Mouse (Mus musculus) gastrocnemius, adult 2 months (tissue): ENCODE data around the gene Tnfrsf25. TPM values are rescaled to one million over a fixed set of nuclear protein-coding genes. Genes with fewer than 3 reads are reported as not detected.

Experiments
- DNase-seq: peaks from one replicate; pipeline ENCODE4 v3.0.0; 2022
- H3K27ac ChIP-seq: fragments of 200-600 bp; 2 replicates; pipeline ENCODE4 v1.8.1; 2022; ENCODE audit warnings: mild to moderate bottlenecking
- H3K4me3 ChIP-seq: fragments of 200-600 bp; 2 replicates; pipeline ENCODE4 v1.8.1; 2022; ENCODE audit warnings: mild to moderate bottlenecking, moderate library complexity
- CTCF ChIP-seq: fragments of 200-600 bp; IDR thresholded peaks from 2 replicates; pipeline ENCODE4 v1.8.1; 2022; ENCODE audit warnings: antibody characterized with exemption, mild to moderate bottlenecking, moderate library complexity
- intact Hi-C: fragments of 180-260 bp; cut with DNase I; formaldehyde crosslinking; loops from one replicate; pipeline ENCODE4 v1.15.1; 2025
- total RNA-seq, 2 experiments: library from RNA; stranded (reverse); gene quantifications; 2 replicates each; pipeline ENCODE4 v1.2.3; 2021

The Tnfrsf25 gene
- total RNA-seq, 2 experiments from 2014 or later, result 0.38 to 2.0 TPM

DNA sequence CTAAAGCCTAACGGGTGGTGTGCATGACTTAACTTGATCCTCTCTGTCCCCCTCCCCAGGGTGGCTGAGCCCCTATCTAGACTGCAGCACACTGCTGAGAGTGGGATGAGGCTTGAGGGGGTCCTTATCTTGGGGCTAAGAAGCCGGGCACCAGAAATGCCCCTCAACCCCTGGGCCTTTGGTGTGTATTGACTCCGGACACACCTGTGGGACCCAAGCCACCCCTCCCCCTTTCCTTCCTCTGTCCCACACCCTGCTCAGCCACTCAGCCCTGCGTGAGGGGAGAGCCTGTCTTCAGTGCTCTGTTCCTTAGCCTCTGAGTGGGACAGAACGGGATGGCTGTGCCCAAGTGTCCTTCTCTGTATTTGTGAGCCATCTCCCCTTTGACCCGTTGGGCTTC is 18.8 kb upstream of the Tnfrsf25 start:
- peak overlapping the region; percentile 92 for H3K27ac ChIP-seq
- intact Hi-C loops, result loop anchor here (1.0 to 2.0 kb wide), 2 partner anchors 59 to 116 kb away; partner anchors contain the start of gene Tas1r1
- peak overlapping the region; percentile 75 for H3K4me3 ChIP-seq
- DNase-seq, result no peak
- TF ChIP-seq CTCF, result no peak

DNA sequence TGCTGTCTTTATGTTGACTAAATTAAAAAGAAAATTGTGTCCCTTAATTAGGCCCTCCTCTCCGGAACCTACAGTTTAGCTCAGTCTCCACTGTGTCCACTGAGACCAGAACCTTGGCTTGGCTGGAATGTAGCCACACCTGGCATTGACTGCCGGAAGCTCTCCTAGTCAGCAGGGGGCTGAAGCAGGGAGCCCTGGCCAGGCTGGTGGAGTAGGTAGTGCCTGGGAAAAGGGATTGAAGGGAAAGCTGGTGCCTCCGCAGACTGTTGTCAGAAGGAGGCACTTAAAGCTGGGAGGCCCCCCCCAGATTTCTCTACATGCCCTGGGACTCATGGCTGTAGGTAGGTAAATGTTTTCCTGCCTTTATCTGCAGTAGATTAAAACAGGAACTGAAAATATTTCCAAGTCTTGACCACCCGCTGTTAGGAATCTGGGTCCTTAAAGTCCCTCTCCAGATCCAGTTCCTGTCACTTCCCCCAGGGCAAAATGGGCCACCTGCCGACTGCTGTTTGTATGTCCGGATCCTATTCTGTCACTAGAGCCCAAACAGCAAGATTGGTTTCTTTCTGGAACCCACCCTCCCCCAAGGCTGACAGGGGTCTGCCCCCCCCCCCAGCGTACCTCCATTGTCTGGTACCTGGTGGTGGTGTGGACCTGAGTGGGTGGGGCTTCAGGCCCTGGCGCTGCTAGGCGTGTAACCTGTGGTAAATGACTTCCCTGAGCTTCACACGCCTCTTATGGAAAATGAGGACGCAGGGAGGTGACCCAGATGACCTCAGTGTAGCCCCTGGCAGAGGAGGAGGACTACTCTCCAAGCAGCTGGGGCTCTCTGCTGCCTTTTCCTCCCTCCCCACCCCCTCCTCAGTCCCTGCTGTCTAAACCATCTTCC is 17.6 kb upstream of the Tnfrsf25 start:
- Histone ChIP-seq H3K27ac (peak overlapping the region; percentile 92), H3K4me3 (peak overlapping the region; percentile 75)
- no peak for DNase-seq
- no peak for TF ChIP-seq CTCF
- intact Hi-C loops, result loop anchor here (2.0 kb wide), 1 partner anchor 117 kb away; no protein-coding TSS in a partner anchor

DNA sequence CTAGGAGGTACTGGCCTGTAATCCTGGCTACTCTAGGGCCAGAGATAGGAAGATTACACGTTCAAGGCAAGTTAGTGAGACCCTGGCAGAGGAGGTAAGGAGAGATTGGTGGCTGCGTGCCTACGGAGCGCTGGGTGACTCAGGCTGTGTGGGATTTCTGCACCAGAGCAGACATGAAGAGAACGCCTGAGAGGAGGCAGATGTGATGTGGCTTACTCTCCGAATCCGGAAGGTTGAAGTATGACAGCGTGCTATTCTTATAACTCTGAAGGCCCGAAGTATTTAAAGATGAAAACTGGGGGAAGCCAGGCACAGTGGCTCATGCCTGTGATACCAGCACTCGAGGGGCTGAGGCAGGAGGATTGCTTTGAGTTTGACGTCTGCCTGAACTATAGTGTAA is 15.2 kb upstream of the Tnfrsf25 start:
- intact Hi-C loops, result no loop called here
- peak overlapping the region; percentile 68 for H3K27ac ChIP-seq
- TF ChIP-seq CTCF, result no peak
- H3K4me3 ChIP-seq, result peak overlapping the region; percentile 43
- no peak for DNase-seq

DNA sequence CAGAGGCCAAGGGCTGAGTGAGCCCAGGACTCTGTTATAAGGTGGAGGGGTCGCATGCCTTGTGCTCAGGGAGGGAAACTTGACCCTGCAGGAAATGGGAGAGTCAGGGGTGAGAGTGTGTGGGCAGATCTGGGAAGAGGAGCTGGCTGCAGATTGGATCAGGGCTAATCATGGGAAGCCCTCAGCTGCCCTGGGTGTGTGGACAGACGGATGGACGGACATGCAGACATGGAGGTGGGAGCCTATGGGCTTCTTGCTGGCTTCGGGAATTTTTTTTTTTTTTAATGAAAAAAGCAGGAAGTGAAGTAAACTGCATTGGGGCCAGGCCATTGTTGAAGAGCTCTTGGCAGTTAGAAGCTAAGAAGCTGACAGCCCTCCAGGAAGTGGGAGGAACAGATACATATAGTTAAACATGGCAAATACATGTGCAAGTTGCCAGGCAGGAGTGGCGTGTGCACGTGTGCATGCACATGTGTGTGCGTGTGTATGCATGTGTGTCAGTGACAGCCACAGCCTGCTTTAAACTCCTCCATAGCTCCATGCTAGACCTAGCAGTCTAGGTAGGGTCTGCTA is 14.6 kb upstream of the Tnfrsf25 start:
- peak overlapping the region; percentile 43 for H3K4me3 ChIP-seq
- no peak for DNase-seq
- H3K27ac ChIP-seq, result peak overlapping the region; percentile 68
- no peak for TF ChIP-seq CTCF
- intact Hi-C loops, result no loop called here

DNA sequence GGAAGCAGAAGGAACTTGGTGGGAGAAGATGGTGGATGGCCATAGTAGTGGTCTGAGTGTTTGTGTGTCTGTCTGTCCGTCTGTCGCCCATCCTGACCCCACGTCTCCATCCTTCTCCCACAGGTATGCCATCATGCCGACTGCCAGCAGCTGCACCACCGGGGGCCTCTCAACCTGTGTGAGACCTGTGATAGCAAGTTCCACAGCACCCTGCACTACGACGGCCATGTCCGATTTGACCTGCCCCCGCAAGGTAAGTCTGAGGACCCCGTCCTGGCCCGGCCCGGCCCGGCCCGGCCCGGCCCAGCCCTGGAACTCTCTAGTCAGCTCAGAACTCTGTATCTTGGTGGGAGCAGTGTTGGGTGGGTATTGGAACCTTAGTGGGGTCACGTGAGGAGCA is 13.8 kb upstream of the Tnfrsf25 start:
- intact Hi-C loops, result no loop called here
- no peak overlapping the region; the same call in 1 of the 2 replicates for H3K4me3 ChIP-seq
- DNase-seq, result no peak
- no peak for TF ChIP-seq CTCF
- H3K27ac ChIP-seq, result no peak overlapping the region

DNA sequence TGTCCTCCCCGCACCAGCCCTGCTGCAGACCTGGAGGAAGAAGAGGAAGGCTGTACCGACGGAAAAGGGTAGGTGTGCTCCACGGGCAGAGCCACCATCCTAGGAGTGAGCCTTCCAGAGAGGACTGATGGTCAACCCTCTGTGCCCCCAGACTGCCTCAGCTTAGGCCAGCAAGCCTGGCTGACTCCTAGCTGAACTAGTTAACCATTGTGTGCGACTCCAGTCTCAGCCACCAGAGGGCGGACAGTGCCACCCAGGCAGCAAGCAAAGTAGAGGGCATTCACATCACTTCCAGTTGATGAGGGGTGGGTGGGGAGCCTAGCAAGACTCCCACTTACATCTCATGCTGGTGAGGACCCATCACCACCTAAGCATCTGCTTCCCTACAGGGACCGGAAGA is 12.7 kb upstream of the Tnfrsf25 start:
- no peak overlapping the region for H3K4me3 ChIP-seq
- peak; percentile 76 for DNase-seq
- H3K27ac ChIP-seq, result no peak overlapping the region
- intact Hi-C loops, result no loop called here
- TF ChIP-seq CTCF, result peak; percentile 80

DNA sequence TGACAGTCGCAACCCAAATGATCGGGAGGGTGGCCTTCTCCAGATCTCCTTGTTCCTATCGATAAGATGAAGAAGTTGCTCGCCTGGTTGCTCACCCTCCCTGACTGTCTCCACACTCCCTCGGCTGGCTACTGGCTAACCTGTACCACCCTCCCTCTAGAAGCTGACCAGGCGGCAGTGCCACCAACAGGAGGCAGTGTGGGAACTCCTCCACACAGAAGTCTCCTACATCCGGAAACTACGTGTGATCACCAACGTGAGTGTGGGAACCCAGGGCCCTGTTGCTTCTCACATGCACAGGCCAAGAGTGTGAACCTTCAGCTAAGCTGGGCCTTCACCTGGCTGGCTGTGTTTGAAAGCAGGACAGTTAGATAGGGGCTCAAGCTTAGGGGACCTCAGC is 9.0 kb upstream of the Tnfrsf25 start:
- no peak for DNase-seq

DNA sequence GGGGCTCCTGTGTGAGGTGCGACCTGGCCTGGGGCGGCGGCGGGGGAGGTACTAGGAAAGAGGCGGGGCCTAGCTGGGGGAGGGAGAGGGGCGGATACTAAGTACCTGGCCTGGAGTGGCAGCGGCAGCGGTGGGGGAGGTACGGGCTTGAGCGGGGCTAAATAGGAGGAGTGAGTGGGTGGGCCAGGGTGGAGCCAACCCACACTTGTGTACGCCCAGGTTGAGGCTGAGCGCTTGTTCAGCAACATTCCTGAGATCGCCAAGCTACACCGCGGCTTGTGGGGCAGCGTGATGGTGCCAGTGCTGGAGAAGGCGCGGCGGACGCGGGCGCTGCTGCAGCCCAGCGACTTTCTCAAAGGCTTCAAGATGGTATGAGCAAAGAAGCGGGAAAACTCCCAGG is 8.2 kb upstream of the Tnfrsf25 start:
- H3K27ac ChIP-seq, result 0 out of 2 replicates have a peak overlapping the region, but pooled peaks have one; percentile 43
- intact Hi-C loops, result no loop called here
- DNase-seq, result no peak
- no peak for TF ChIP-seq CTCF
- peak overlapping the region; percentile 59 for H3K4me3 ChIP-seq

More for the DNA sequence above, 9.0 kb upstream of the Tnfrsf25 start:
- TF ChIP-seq CTCF, result peak; percentile 5; the same call in 1 of the 2 replicates
- Histone ChIP-seq H3K4me3 (no peak overlapping the region), H3K27ac (no peak overlapping the region)
- intact Hi-C loops, result no loop called here

DNA sequence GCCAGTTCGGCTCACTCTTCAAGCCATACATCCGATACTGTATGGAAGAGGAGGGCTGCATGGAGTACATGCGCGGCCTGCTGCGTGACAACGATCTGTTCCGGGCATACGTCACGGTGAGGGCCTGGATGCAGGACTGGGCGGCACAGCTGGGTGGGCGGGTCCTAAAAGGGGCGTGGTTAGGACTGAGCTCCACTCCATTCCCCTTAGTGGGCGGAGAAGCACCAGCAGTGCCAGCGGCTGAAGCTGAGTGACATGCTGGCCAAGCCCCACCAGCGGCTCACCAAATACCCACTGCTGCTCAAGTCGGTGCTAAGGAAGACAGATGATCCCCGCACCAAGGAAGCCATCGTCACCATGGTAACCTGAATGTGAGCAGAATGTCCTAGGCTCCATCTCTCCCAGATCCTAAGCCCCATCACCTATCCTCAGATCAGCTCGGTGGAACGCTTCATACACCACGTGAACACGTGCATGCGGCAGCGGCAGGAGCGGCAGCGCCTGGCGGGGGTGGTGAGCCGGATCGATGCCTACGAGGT is 7.7 kb upstream of the Tnfrsf25 start:
- DNase-seq, result peak; percentile 73
- TF ChIP-seq CTCF, result no peak
- intact Hi-C loops, result no loop called here
- Histone ChIP-seq H3K4me3 (peak overlapping the region; percentile 59), H3K27ac (0 out of 2 replicates have a peak overlapping the region, but pooled peaks have one; percentile 43)

DNA sequence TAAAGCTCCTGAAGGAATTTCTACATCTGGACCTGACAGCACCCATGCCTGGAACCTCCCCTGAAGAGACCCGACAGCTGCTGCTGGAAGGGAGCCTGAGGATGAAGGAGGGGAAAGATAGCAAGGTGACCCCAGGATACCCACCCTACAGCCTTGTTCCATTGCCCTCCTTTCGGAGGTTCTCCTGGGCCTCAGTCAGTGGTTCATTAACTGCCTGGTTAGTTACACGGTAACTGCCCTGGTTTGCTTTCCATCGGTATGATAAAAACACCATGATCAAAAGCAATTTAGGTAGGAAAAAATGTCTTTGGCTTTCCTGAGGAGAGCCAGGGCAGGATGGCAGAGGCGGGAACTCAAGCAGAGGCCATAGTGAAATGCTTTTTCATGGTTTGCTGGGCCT is 7.1 kb upstream of the Tnfrsf25 start:
- intact Hi-C loops, result no loop called here

DNA sequence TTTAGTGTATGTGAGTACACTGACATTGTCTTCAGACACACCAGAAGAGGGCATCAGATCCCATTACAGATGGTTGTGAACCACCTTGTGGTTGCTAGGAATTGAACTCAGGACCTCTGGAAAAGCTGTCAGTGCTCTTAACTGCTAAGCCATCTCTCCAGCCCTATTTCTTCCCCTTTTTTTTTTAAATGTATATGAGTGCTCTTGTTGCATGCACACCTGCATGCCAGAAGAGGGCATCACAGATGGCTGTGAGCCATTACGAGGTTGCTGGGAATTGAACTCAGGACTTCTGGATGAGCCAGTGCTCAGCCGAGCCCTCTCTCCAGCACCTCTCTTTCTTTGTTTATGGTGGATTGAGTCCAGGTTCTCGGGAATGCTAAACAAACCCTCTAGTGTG is 6.2 kb upstream of the Tnfrsf25 start:
- no peak overlapping the region for H3K4me3 ChIP-seq

More for the DNA sequence above, 7.1 kb upstream of the Tnfrsf25 start:
- DNase-seq, result no peak
- Histone ChIP-seq H3K4me3 (no peak overlapping the region), H3K27ac (no peak overlapping the region)
- TF ChIP-seq CTCF, result no peak

DNA sequence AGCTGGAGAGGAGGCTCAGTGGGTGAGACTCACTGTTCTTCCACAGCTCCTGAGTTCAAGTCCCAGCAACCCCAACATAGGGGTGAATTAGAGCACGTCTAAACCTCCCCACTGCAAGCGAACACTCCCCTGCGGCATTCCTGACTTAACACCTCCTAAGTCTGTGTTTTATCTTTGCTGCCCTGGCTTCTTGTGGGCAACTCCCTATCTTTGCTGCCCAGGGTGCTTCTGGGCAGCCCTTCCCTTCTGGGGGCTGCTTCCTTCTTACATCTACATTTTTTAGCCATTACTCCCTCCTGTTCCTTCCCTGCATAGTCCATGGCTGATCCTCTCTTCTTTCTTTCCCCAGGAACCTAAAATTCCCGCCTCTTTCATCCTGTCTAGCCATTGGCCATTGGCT is 5.0 kb upstream of the Tnfrsf25 start:
- no peak for TF ChIP-seq CTCF
- DNase-seq, result no peak
- H3K4me3 ChIP-seq, result no peak overlapping the region
- H3K27ac ChIP-seq, result no peak overlapping the region
- intact Hi-C loops, result no loop called here

More for the DNA sequence above, 6.2 kb upstream of the Tnfrsf25 start:
- intact Hi-C loops, result no loop called here
- TF ChIP-seq CTCF, result no peak
- DNase-seq, result no peak
- H3K27ac ChIP-seq, result no peak overlapping the region

DNA sequence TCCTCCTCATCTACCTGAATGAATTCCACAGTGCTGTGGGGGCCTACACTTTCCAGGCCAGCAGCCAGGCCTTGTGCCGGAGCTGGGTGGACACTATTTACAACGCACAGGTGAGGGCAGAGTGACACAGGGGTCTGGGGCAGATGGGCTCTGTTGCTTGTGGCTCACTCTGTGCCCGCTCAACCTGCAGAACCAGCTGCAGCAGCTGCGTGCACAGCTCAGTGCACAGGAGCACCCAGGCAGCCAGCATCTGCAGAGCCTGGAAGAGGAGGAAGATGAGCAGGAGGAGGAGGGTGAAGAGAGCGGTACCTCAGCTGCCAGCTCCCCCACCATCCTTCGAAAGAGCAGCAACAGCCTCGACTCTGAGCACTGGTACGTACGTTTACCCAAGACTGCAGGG is 3.4 kb upstream of the Tnfrsf25 start:
- no peak overlapping the region for H3K4me3 ChIP-seq
- no peak overlapping the region for H3K27ac ChIP-seq
- no peak for DNase-seq
- intact Hi-C loops, result no loop called here
- no peak for TF ChIP-seq CTCF
